Mouse (Mus musculus) left cerebral cortex, adult 8-10 months (tissue): ENCODE results near the gene Scg3. TPM values are rescaled to one million over a fixed set of nuclear protein-coding genes. Genes with fewer than 3 reads are reported as not detected.

Experiments used
- total RNA-seq, 4 experiments: library from RNA; stranded (reverse); gene quantifications; 2 replicates each; pipeline ENCODE4 v1.2.4; 2022

The Scg3 gene
- total RNA-seq, 4 experiments from 2014 or later = 280 to 302 (median 285) TPM

Other genes with a start within 250 kb of the Scg3 start
- gene Leo1, start 242.5 kb downstream of the Scg3 start, total RNA-seq = 10 to 100 TPM; 21.4 to 27.1 (median 24.0) TPM
- 10 to 100 TPM; 43.9 to 54.9 (median 50.5) TPM for gene Tmod3, start 124.4 kb downstream of the Scg3 start, total RNA-seq
- 100 to 1,000 TPM; 327 to 364 (median 350) TPM for gene Tmod2, start 72.7 kb downstream of the Scg3 start, total RNA-seq
- 10 to 100 TPM; 50.8 to 57.7 (median 55.5) TPM for gene Lysmd2, start 58.3 kb downstream of the Scg3 start, total RNA-seq
- 1 to 10 TPM; 1.2 to 1.7 (median 1.3) TPM for gene Bmp5, start 91.3 kb upstream of the Scg3 start, total RNA-seq